Mouse (Mus musculus) testis, postnatal 10 days (tissue): ENCODE data around the gene 1190007I07Rik.

Source experiments
- DNase-seq: peaks from one replicate; pipeline ENCODE4 v3.0.0; 2021; ENCODE audit warnings: low spot score

The 1190007I07Rik gene

DNA sequence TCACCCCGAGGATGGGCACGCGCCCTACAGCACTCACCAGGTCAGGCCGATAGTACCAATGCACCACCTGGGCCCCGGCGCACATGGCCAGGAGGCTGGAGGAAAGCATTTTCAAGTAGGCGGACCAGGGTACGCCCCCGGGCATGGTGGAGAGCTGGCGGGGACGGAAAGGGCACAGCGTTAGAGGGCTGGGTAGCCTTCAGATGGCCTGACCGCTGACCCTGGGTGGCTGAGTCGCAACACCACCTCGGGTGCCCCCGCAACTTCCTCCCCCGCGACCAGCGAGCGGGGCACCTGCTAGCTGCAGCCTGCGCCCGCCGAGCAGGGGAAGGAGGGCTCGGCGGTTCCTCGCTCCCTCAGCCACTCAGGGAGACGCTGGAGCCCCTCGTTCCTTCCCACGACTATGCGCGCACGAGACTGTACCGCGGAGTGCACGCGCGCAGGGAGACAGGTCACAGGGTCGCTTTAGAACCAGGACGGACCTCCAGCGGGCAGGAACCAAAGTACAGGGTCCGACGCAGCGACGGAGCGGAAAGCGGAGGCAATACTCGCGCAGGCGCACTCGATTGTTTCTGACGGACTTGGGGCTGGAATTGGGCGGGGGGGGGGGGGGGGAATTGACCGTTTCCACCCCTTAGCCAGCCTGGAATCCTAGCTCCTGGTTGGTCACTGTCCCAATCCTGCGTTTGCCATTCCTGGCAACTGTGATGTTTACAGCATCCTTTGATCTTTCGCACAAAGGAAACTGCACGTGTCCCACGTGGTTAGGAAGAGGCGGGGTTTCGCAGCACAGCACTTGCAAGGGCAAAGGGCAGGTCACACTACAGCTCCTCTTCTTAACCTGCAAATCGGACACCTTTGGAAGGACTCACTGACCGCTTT is at the start of gene 1190007I07Rik:
Gene 1190007I07Rik, minus strand, starts transcription at position 558 of the 882 bp plus-strand sequence.
- DNase-seq: peak; percentile 95

DNA sequence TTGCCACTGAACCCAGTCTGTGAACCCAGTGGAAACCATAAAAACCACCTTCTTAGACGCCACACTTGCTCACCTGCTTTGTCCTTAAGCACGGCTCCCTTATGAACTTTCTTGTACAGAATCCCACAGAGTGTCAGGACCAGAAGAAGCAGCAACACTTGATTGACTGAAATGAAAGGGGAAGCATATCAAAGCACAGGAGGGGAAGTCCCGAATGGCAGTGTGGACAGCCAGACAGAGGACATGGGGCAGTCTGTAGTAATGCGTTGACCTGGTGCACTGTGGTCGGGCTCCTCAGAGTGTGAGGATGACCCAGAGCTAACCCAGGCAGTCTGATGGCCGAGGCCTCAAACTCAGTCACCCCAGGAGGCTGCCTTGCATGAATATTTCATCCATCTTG is 47.2 kb upstream of the 1190007I07Rik start:
- no peak for DNase-seq

DNA sequence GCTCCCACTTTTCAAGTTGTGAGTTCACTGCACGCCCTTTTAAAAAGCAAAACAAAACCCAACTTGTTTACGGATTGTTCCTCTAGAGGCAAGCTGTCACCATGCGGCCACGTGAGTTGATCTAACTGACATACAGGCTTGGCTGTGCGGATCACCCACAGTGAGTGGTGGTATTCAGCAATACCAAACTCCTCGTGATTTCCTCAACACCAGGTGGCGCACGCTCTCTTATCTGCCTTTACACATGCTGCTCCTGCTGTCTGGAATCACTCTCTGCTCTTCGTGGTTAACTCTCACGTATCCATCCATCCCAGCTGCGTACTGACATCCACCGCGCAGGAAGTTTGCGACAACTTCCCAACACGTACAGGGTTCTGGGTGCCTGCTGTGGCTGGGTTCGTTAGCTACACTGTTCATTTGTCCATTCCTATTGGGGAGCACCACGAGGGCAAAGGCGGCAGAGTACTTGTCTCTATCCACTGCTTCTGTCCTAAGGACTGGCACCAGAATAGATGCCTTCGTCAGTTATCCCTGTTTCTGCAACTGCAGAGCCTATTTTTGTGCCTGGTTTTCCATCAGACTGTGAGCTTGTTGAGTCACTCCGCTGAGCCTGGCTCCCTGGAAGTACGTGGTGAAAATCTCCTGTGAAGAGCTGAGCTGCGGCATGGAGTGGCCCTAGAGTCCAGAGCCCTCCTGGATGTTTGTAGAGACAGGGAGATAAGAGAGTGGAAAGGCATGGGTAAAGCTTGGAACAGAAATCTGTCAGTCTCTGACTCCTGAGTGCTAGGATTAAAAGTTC is 43.6 kb upstream of the 1190007I07Rik start:
- peak; percentile 91 for DNase-seq

DNA sequence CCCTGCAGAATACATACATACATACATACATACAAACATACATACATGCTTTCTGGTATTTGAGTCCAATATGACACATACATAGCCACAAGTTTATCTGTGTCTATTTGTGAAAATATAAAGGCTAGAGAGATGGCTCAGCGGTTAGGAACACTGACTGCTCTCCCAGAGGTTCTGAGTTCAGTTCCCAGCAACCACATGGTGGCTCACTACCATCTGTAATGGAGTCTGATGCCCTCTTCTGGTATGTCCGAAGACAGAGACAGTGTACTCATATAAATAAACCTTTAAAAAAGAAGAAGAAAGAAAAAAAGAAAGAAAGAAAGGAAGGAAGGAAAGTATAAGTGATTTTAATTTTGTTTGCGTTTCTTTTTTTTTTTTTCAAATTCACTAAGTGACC is 42.9 kb upstream of the 1190007I07Rik start:
- no peak for DNase-seq

DNA sequence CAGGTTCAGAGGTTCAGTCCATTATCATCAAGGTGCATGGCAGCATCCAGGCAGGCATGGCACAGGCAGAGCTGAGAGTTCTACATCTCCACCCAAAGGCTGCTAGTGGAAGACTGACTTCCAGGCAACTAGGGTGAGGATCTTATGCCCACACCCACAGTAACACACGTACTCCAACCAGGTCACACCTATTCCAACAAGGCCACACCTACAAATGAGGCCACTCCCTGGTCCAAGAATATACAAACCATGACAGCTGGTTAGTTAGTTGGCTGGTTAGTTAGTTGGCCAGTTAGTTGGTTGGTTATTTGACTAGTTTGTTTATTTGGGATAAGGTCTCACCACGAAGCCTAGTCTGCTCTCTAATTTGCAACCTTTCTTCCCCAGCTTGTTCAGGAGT is 40.3 kb upstream of the 1190007I07Rik start:
- no peak for DNase-seq

DNA sequence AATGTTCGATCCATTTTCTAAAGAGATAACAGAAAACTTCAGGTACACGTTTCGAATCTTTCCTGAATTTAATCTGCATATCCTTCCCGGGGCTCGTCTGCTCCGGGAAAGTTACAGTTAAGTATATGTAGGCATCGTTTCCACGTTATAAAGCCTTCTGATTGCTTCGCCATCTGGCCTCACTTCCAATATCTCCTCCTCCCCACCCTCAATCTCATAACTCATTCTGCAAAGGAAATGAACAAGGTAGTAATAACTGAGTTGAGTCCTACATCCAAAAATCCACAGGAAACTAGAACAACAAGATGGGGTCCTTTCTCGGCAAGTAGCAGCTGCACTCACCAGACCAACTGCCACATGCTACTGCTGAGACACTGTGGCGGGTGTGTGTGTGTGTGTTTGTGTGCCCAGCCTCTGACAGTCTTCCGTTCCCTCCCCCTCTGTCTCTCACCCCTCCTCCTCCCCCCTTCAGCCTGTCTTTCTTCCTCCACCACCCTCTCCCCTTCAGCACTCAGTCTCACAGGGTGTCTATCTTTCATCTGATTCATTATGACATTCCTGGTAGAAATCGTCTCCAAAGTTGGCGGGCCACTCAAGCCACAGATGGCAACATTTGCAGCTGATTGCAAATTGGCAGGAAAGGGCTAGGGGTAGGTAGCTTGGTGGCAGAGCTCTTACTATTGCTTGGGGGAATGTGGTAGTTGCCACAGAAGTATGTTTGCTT is 39.4 kb upstream of the 1190007I07Rik start:
- DNase-seq: no peak

DNA sequence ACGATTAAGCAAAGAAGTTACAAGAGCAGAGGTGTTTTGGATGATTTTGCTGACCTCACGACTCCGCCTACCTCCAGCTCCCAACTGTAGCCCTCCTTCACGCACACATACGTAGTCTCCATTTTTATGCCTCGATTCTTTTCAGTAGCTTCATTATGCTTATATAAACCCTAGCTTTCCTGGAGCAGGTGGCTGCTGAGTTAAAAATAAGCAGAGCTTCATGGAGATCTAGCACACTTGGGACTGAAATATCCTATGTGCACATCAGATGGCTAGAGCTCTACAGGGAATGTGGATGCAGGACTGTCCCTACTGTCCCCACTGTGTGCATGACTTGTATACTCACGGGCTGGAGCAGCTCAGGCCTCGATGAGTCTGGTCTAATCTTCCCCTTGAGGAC is 38.8 kb upstream of the 1190007I07Rik start:
- no peak for DNase-seq

DNA sequence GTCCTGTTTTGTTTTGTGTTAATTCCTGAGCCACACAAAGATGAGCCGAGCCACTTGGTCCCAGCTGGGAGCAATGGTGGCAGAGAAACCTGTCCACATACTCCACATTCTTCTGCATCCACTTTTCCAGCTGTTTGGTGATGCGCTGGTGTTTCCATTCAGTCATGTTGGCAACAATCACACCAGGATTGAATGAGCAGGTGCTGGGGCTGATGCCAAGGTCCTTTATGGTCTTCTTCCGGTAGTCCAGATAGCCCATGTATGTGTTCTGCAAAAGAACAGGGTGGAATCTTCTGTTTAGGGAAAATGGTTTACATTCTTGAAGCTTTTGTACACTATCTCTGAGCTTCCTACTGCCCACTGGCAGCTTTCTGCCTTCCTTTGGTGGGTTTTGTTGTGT is 31.6 kb upstream of the 1190007I07Rik start:
- no peak for DNase-seq

DNA sequence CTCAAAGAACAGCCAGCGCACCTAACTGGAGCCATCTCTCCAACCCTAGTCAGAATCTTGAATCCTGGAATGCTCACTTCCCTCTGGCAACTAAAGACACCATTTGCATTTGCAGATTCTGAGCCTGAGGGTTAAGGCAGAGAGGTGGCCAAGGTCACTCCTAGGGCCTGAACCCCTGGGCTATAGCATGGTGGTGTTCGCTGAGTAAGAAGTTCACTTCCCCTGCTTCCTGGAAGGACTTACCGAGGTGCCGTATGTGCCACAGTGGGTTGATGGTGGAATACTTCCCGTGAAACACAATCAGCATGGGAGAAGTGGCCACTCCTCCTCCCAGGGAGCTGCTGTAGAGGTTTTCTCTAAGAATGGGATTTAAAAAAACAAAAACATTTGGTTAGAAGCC is 29.6 kb upstream of the 1190007I07Rik start:
- DNase-seq: no peak

DNA sequence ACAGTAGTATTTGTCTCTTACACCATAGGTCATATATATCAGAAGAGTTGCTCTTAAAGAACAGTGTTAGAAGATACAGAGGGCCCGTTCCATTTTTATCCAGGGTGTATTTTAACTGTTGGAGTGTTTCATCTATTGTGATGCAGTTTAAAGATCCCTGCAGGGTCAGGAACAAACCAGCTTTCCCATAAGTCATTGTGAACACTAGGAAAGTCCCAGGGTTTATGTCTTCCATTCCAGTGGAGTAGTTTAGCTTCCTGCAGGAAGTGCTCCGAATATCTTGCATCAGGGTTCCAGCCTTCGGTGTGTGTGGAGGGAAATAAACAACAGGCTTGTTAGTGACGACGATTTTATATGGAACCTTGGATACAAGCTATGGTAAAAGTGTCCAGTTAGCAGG is 28.2 kb upstream of the 1190007I07Rik start:
- DNase-seq: no peak

DNA sequence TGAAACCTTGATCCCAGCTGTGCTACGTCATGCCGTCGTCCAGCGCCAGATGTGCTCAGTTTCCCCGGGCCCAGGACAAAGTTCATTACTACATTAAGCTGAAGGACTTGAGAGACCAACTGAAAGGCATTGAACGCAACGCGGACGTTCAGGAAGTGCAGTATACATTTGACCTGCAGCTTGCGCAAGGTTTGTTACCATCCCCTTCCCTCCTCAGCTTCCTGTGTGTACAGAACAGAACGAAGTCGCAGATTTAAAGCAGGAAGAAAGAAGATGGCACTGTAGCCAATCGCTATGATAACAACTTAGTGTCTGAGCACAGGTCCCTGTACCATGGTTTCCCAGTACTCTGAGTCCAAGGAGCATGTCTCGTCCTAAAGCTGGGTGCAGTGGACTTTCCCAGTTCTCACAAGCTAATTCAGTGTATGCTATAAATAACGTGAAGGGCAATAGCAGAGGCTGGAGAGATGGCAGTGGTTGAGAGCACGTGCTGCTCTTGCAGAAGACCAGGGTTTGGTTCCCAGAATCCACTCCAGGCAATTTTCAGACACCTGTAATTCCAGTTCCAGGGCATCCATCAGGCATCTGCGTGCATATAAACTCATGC is 24.3 kb upstream of the 1190007I07Rik start:
- no peak for DNase-seq

DNA sequence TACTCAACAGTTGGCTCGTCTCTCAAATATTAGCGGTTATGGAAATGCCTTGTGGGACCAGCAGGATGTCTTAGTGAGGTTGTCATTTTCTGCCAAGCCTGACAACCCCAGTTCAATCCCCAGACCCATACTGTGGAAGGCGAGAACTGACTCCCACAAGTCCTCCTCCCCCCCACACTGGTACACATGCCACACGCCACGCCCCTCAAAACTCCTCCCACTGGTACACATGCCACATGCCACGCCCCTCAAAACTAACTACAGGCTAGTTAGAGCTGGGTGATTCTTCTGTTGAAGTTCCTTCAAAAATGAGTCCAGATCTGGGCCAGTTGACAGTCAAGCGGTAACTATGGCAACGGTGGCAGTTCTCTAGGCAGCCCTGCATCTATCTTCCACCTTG is 23.1 kb upstream of the 1190007I07Rik start:
- no peak for DNase-seq

DNA sequence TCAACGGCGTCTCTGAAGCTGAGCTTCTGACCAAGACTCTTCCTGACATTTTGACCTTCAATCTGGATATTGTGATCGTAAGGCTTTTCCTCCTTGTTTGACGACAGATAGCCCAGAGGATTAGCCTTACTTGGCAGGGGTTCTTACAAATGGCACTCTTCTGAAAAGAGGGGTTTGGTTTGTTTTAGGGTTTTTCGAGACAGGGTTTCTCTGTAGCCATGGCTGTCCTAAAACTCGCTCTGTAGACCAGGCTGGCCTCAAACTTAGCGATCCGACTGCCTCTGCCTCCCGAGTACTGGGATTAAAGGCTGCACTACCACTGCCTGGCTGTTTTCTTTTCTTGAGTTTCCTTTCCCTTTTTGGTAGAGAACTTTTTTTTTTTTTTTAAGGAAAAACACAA is 18.5 kb upstream of the 1190007I07Rik start:
- DNase-seq: no peak

DNA sequence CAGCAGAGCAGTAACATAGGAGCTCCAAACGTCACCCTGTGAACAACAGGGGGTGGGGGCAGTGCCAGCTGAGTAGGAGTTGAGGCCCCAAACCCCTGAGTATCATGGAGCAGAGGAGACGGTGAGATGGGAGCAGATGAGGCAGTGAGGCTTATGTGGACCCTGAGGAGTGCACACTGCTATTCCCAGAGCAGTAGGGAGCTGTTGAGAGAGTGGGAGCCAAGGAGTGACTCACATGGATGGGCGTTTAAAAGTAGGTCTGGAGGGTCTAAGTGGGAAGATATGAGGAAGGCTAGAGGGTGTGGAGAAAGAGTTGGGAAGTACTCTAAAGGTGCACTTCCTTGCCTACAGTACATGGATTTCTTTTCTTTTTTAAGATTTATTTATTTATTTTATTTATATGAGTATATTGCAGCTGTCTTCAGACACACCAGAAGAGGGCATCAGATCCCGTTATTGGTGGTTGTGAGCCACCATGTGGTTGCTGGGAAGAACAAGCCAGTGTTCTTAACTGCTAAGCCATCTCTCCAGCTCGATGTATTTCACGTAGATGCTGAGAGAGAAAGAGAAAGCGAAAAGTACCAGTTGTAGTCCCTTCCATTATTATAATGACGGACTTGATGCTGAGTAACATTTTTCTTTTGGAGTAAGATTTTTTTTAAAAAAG is 16.1 kb upstream of the 1190007I07Rik start:
- DNase-seq: no peak

DNA sequence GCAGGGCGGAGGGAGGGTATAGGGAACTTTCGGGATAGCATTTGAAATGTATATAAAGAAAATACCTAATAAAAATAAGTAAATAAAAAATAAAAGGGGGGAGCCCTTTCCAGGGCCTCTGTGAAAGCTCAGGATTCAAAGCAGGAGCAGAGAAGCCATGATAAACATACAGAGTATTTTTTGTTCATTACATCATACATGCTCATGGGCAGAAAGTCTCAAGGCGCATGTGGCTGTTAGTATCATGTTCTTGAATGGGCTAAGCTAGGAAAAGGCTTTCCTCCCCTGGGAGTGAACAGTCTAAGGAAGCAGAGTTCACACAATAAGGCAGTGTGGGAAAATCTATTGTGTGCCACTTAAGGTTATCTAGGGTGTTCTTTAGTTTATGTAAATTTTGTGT is 13.3 kb upstream of the 1190007I07Rik start:
- no peak for DNase-seq

DNA sequence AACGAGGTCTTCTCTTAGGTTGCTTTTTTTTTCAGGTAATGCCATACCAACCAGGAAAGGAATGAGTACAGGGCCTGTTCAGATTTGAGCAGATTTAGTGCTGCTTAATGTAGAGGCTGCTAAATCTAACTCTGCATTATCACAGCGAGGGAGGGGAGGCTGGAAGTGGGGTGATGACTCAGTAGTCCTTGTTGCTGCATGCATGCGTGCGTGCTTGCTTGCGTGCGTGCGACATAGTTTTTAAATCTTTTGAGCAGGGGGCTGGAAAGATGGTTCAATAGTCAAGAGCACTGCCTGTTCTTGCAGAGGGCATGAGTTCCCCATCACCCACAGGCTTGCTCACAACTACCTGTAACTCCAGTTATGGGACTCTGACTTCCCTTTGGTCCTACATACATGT is 11.3 kb upstream of the 1190007I07Rik start:
- DNase-seq: no peak

DNA sequence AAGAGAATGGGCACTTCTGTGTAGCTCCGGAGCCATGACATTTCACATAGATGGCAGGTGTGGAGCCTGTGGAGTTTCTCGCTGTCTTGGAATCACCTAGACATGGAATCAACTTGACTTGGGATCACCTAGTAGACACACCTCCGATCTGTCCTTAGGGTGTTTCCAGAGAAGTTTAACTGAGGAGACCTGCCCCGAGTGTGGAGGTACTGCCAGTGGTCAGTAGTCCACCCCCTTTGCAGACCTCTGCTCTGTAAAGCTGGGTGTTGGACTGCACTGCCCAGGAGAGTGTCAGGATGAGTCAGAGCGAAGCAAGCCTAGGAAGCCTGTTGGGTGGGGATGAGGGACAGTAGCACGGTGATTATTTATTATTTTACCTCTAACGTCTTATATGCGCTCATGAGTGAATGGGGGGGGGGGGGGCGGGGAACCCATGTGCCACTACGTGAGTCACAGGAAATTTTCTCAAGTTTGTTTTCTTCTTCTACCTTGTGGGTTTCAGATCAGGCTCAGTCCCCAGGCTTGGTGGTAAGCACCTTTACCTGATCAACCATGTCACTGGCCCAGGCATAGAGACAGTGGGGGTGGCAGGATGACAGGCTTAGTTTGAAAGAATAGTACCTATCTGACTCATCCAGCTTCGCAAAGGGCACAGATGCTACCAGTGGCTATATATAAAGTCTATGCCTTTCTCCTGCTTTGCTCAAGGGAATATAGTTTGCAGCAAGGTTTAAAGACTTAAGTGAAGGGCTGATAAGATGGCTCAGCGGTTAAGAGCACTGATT is 9.7 kb upstream of the 1190007I07Rik start:
- DNase-seq: no peak

DNA sequence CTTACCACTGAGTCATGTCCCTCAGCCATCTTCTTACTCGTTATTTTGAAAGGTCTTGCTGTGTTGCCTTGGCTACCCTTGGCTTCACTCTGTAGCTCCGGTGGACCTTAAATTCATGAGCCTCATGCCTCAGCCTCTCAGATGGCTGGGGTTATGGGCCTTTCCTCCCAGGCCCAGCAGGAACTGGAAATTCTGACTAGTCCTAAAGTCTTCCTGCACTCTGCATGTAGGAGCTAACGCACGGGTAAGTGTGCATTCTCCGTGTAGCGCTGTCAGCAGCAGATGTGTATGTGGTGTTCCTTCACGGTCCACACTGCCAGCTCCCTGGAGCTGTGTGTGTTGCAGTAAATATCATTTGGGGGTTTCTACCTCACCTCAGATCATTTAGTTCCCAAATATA is 8.1 kb upstream of the 1190007I07Rik start:
- DNase-seq: no peak

DNA sequence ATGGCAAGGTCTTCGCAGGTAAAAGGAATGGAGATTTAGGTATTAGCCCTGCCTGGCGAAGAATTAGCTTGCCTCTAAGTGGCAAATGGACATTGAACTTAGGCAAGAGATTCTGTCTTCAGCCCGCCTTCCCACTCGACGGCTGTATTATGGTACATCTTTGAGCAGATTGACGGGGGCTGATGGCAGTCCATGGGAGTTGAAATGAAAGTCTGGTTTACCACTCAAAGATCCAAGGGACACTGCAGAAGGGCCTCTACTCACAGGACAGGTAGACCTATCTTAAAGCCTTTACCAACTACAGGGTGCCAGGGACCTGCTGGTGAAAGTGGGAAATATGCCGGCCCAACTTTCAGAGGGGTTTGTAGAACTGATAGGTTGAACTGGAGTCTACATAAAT is 7.5 kb upstream of the 1190007I07Rik start:
- DNase-seq: no peak

DNA sequence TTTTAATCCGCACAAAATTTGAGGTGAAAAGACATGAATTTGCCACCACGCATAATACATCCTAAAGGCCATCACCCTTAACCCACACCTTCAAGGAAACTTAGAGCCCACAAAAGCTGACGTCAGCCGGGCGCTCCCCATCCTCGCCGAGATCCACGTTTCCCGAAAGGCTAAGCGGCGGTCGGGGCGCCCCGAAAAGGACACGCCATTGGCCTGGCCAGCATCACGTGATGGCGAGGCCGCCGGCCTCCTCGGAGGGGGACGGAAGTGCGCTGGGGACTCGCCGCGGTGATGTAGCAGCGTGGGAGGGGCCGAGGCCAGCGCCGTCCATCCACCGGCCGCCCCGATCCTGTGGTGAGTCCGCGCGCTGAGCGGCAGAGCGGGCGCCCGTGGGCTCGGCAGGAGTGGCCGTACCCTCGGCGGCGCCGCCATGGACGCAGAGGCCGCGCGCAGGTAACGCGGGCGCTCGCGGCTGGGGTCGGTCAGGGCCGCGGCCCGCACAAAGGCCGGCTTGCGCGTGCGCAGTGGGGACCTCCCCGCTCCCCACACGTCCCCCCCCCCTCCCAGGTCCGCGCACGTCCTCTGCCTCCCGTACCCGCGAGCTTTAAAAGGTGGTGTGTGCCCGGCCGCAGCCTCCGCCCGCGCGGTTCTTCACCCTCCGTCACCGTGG is 6.7 kb upstream of the 1190007I07Rik start, which contains the start of gene Tdg:
Gene Tdg, plus strand, starts transcription at position 243 of the 670 bp plus-strand sequence.
- peak; percentile 88 for DNase-seq
